Mouse (Mus musculus) E14TG2a.4 (cell line): ENCODE data around the gene Naip5.

Experiments used
- CTCF ChIP-seq: conservative IDR thresholded peaks from 2 replicates; pipeline ENCODE4 v1.5.1; 2014; ENCODE audit warnings: low read length
- POU5F1 ChIP-seq: IDR thresholded peaks from 2 replicates; pipeline ENCODE4 v1.6.1; 2014; ENCODE audit warnings: low read length, borderline replicate concordance

DNA sequence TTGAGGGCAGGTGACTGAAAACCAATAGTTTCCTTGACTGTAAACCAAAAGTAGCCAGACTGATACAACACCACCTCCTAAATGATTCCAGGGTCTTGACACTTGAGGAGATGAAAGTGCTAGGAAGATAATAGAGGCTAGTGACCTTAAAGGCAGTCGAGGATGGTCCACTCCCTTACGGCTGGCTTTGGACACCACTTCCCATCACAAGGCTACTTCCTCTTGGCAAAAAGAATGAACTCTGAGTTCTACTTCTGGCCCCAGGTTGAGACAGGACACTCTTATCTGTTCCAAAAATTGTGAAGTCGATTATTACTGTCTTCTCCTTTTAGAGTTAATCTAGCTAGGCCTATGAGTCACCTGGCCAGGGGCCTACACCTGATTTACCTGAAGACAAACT lies 50.7 kb downstream of the Naip5 start:
- TF ChIP-seq POU5F1 (no peak), CTCF (no peak)
